Mouse (Mus musculus): Measurements from ENCODE around the gene Magea4.

Gene Magea4

DNA sequence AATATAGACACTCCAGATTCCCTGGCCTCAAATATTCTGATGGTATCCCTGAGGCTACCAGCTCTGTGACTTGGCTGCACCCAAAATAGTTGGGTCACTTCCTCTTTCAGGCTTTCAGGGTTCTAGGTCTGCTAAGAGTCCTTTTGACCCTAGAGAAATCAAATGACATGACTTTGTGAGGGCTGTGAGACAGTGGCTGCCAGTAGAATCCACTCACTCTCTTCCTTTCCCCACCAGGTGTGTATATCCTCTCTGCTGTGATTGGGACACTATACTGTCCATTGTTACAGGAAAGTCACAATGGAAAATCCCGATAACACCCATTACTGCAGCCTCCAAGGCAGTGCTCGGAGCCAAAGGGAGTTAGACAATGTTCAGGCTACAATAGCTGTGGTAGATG, at the start of gene Magea4:
Magea4 (plus strand) TSS at position 301 of the 400 bp plus-strand sequence.
- DNase-seq (ENCODE audit: low spot score), result no peak

DNA sequence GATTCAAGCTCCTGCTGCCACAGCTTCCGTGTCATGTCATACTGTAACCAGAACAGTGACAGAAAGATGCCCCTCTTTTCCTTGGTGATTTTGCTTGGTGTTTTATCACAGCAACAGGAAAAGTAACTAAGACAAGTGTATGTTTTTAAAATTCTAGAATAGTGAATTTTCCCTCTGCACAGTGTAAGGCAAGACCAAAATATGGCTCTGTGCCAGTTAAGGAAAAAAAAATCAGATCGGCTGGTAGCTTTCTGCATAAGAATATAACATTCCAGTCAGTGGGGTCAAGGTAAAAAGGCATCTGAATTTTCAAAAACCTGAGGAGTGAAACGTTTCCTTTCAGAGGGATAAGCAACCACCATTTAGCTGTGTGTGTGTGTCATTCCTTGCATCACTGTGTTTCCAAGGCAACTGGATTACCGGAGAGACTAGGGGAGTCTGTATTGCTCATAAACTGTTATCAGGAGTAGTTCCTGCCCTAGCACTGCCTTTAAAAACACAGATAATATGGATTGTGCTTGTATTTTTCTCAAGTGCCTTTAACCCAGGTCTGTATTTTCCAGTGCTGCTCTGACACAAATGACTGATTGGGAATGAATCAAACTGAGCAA, 18.8 kb upstream of the Magea4 start:
- DNase-seq (ENCODE audit: low spot score), result no peak

DNA sequence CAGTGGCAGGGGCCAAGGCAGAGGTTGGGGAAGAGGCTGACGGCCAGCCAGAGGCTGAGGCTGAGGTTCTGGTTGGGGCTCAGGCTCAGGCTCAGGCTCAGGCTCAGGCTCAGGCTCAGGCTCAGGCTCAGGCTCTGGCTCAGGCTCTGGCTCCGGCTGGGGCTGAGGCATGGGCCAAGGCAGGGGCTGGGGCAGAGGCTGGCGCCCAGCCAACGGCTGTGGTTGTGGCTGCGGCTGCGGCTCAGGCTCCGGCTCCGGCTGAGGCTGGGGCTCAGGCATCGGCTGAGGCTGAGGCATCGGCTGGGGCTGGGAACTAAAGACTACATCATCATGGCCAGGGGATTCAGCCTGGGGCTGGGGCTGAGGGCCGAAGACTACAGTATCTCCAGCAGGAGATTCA, 48.8 kb downstream of the Magea4 start:
- DNase-seq (ENCODE audit: low spot score), result no peak

All from ovary, postnatal 36 days (tissue).